Mouse (Mus musculus) hindbrain, postnatal 0 days (tissue): Measurements from ENCODE around the gene Pcdh7. TPM values are rescaled to one million over a fixed set of nuclear protein-coding genes. Genes with fewer than 3 reads are reported as not detected.

Experiments
- ATAC-seq: fragments of 200-750 bp; cut with Nextera tagmentation; 2 replicates; pipeline ENCODE4 v1.8.0; 2017; ENCODE audit warnings: mild to moderate bottlenecking, moderate TSS enrichment, moderate library complexity
- DNase-seq: peaks from one replicate; pipeline ENCODE4 v3.0.0-alpha.2; 2015; ENCODE audit warnings: low spot score
- H3K27ac ChIP-seq: fragments of 300-500 bp; sonication (generic); 2 replicates; pipeline ENCODE4 v1.5.1; 2014; ENCODE audit warnings: mild to moderate bottlenecking
- H3K27me3 ChIP-seq: fragments of 300-500 bp; sonication (generic); 2 replicates; pipeline ENCODE4 v1.6.1; 2014; ENCODE audit warnings: low read length, mixed read lengths; ENCODE audit not compliant: insufficient read depth
- H3K36me3 ChIP-seq: fragments of 300-500 bp; sonication (generic); 2 replicates; pipeline ENCODE4 v1.6.1; 2014; ENCODE audit warnings: low read length, mixed read lengths; ENCODE audit not compliant: insufficient read depth
- H3K4me1 ChIP-seq: fragments of 300-500 bp; sonication (generic); 2 replicates; pipeline ENCODE4 v1.6.1; 2014; ENCODE audit warnings: antibody characterized with exemption, low read length, mixed read lengths; ENCODE audit not compliant: insufficient read depth
- H3K4me2 ChIP-seq: fragments of 300-500 bp; sonication (generic); 2 replicates; pipeline ENCODE4 v1.6.1; 2014; ENCODE audit warnings: low read depth, mild to moderate bottlenecking, low read length, moderate library complexity, mixed read lengths
- H3K4me3 ChIP-seq: fragments of 300-500 bp; sonication (generic); 2 replicates; pipeline ENCODE4 v1.5.1; 2014; ENCODE audit warnings: low read length
- H3K9ac ChIP-seq: fragments of 300-500 bp; sonication (generic); replicated peaks from 2 replicates; pipeline ENCODE4 v1.6.1; 2014; ENCODE audit warnings: mild to moderate bottlenecking, low read length, moderate library complexity, mixed read lengths
- H3K9me3 ChIP-seq: fragments of 300-500 bp; sonication (generic); 2 replicates; pipeline ENCODE4 v1.6.1; 2016; ENCODE audit warnings: low read length, mixed read lengths
- CTCF ChIP-seq: IDR thresholded peaks from 2 replicates; pipeline ENCODE4 v1.5.1; 2016; ENCODE audit warnings: antibody characterized with exemption, control low read depth, low read depth
- WGBS: fragments of 180-500 bp; shearing (Covaris S2); extraction: QIAGEN DNeasy Blood & Tissue Kit; methylation state at CpG from one replicate; pipeline ENCODE4 v1.1.7; 2014; 5-methylcytosine and 5-hydroxymethylcytosine counted together
- polyA plus RNA-seq: library from polyadenylated mRNA; unstranded; fragments of >200 nt; fragmentation: Nextera tagmentation; extraction: Ambion mirVana; gene quantifications from 2 replicates; pipeline ENCODE4 v1.2.1, GENCODE M21; 2015
- total RNA-seq: library from RNA; depleted of rRNA; stranded (reverse); fragments of >200 nt; gene quantifications from 2 replicates; pipeline ENCODE4 v1.2.3, GENCODE M21; 2014

The Pcdh7 gene
- total and polyA plus RNA-seq, 2 experiments from 2014 or later = 26.1 to 152 TPM

GRCm38 (mm10) chr5:57715524-57716400 is 2.0 kb upstream of the Pcdh7 start:
- peak overlapping the region; percentile 78 for H3K4me2 ChIP-seq
- under 1% methylated on average over 53 of the region's 53 CpGs for WGBS
- H3K27ac ChIP-seq = peak overlapping the region; percentile 92
- H3K27me3 ChIP-seq = no peaks in the 10 kb centered on the region
- peak overlapping the region; percentile 75 for H3K4me3 ChIP-seq
- peak; percentile 73 for ATAC-seq
- no peaks in the 10 kb centered on the region for H3K36me3 ChIP-seq
- H3K9me3 ChIP-seq = no peaks in the 10 kb centered on the region
- peak; percentile 92 for DNase-seq
- TF ChIP-seq CTCF = no peak
- no peaks in the 10 kb centered on the region for H3K4me1 ChIP-seq
- H3K9ac ChIP-seq = peak overlapping the region; percentile 67

DNA sequence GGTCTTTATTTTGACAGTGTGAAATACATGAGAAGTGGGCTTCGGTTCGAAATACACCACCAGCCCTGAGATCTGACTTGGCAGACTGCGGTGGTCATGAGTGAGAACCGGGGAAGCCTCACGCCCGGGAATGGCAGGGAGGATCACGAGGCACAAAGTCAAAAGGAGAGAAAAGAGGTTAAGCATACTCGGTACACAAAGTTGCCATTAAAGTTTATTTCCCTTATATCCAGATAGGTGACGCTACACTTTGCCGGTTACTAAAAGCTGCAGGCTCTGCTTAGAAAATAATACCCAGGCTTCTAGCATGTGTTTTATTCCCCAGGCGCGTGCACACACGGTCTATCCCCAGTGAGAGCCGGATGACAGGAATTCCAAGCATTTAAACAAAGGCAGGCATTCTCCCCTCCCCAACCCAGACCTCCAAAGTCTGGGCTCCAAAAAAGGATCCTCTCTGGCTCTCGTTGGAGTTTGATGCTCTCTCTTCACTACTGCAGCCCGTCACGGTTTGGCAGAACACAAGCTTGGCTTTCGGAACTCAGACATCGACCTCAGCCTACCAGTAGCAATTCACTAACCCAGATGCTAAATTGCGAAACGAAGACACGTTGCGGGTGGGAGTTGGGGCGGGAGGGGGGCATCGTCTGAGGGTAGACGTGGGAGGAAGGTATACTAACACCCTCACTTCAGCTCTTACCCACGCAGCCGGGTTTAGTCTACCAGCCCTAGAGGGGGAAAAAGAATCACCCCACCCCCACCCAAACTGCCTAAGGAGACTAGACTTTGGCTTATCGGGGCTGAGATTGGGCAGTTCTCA is 1.1 kb upstream of the Pcdh7 start:
- Histone ChIP-seq H3K9ac (peak overlapping the region; percentile 67), H3K9me3 (no peaks in the 10 kb centered on the region), H3K4me1 (no peaks in the 10 kb centered on the region), H3K4me3 (peak overlapping the region; percentile 75), H3K36me3 (no peaks in the 10 kb centered on the region), H3K27ac (peak overlapping the region; percentile 92), H3K27me3 (no peaks in the 10 kb centered on the region), H3K4me2 (peak overlapping the region; percentile 78)
- WGBS = under 1% methylated on average over 29 of the region's 29 CpGs
- peak; percentile 76 for DNase-seq
- ATAC-seq = no peak
- TF ChIP-seq CTCF = peak; percentile 45

GRCm38 (mm10) chr5:57717238-57717905 is 395 bp upstream of the Pcdh7 start:
- Histone ChIP-seq H3K27me3 (no peaks in the 10 kb centered on the region), H3K4me1 (no peaks in the 10 kb centered on the region), H3K4me3 (peak overlapping the region; percentile 75), H3K4me2 (peak overlapping the region; percentile 78), H3K9ac (peak overlapping the region; percentile 67), H3K36me3 (no peaks in the 10 kb centered on the region), H3K27ac (peak overlapping the region; percentile 92), H3K9me3 (no peaks in the 10 kb centered on the region)
- ATAC-seq = peak; percentile 6; the same call in 1 of the 2 replicates
- TF ChIP-seq CTCF = 0 out of 2 replicates have a peak, but pooled peaks have one; percentile 2
- peak; percentile 83 for DNase-seq
- under 1% methylated on average over 52 of the region's 53 CpGs for WGBS

GRCm38 (mm10) chr5:57718876-57719593 is 1.3 kb downstream of the Pcdh7 start:
- Histone ChIP-seq H3K9me3 (no peaks in the 10 kb centered on the region), H3K36me3 (no peaks in the 10 kb centered on the region), H3K4me3 (peak overlapping the region; percentile 75), H3K4me1 (no peaks in the 10 kb centered on the region), H3K9ac (peak overlapping the region; percentile 67), H3K27ac (peak overlapping the region; percentile 92), H3K4me2 (peak overlapping the region; percentile 78), H3K27me3 (no peaks in the 10 kb centered on the region)
- TF ChIP-seq CTCF = no peak
- DNase-seq = peak; percentile 72
- 0 out of 2 replicates have a peak, but pooled peaks have one; percentile 5 for ATAC-seq
- WGBS = 2% methylated on average over 48 of the region's 54 CpGs

- Histone ChIP-seq H3K4me1 (no peaks in the 10 kb centered on the region), H3K4me3 (peak overlapping the region; percentile 75), H3K9me3 (no peaks in the 10 kb centered on the region), H3K4me2 (peak overlapping the region; percentile 78), H3K36me3 (no peaks in the 10 kb centered on the region), H3K27ac (peak overlapping the region; percentile 92), H3K27me3 (no peaks in the 10 kb centered on the region), H3K9ac (peak overlapping the region; percentile 67)
- DNase-seq (peak; percentile 83), ATAC-seq (no peak)
- 1% methylated on average over 58 of the region's 59 CpGs for WGBS
- peak; percentile 39; the same call in 1 of the 2 replicates for TF ChIP-seq CTCF
Measured at GRCm38 (mm10) chr5:57719594-57720185, 1.9 kb downstream of the Pcdh7 start.
